Mouse (Mus musculus) Muller cell, postnatal 12 days (primary cell): ENCODE measurements around the gene Tomm70a.

Source experiments
- DNase-seq: peaks from one replicate; pipeline ENCODE4 v3.0.0-alpha.2; 2015; ENCODE audit errors: inconsistent ontology term

Tomm70a gene

GRCm38 (mm10) chr16:57189493-57189892 is 68.0 kb downstream of the Tomm70a start:
- DNase-seq: peak; percentile 51

GRCm38 (mm10) chr16:57190390-57190789 is 68.9 kb downstream of the Tomm70a start:
- DNase-seq: no peak

GRCm38 (mm10) chr16:57191214-57191613 is 69.7 kb downstream of the Tomm70a start:
- no peak for DNase-seq

- DNase-seq: no peak
Observed at GRCm38 (mm10) chr16:57196590-57196989, 75.1 kb downstream of the Tomm70a start.

GRCm38 (mm10) chr16:57197281-57197680 is 75.8 kb downstream of the Tomm70a start:
- DNase-seq: no peak
